Mouse (Mus musculus): ENCODE results near the gene Zfp128. TPM values are rescaled to one million over a fixed set of nuclear protein-coding genes. Genes with fewer than 3 reads are reported as not detected.

The Zfp128 gene
- 3.1 TPM for polyA plus RNA-seq (2014; fragmentation: Illumina TruSeq; extraction: RNeasy Lipid Tissue Mini Kit (QIAGEN cat#74804); ENCODE audit: low read depth, low replicate concordance)

GRCm38 (mm10) chr7:12880911-12881660 is at the start of gene Zfp128:
Gene Zfp128 (plus strand): TSS chr7:12881177.

GRCm38 (mm10) chr7:12834162-12835120 is 46.5 kb upstream of the Zfp128 start, which contains the start of gene Zfp110:
Gene Zfp110 (plus strand): TSS chr7:12834761.

GRCm38 (mm10) chr7:12897655-12898410 is 16.9 kb downstream of the Zfp128 start, which contains the start of gene Zscan22:
Gene Zscan22 (plus strand): TSS chr7:12897815.

GRCm38 (mm10) chr7:12921705-12922465 is 40.9 kb downstream of the Zfp128 start, which contains the start of gene Rps5:
Gene Rps5 (plus strand): TSS chr7:12922290.

DNA sequence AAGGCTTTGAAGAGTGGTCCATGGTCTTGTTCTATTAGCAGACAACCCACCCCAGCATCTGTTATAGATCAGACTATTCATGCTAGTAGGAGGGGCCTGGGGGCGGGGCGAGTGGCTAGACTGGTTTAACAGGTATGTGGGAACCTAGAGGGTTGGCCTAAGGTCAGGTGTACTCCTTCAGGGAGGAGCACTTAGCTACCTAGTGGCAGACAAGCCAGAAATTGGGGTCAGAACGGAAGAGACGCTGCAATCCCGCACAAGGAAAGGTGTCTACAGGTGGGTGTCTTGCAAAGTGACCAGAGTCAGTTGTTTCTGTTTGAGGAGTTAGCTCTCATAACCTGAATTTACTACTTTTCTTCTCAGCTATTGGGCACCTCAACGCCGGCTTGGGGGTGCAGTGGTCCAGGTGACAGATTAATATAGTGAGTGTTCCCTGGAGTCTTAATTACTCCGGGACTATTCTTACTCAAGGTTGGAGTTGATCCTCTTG is 46.3 kb downstream of the Zfp128 start, which contains the start of gene Rnf225:
Gene Rnf225, plus strand, starts transcription at position 226 of the 490 bp plus-strand sequence.

Other genes with a start within 250 kb of the Zfp128 start
- not detected for gene Vmn2r54, start 240.9 kb upstream of the Zfp128 start, polyA plus RNA-seq (2014; fragmentation: Illumina TruSeq; extraction: RNeasy Lipid Tissue Mini Kit (QIAGEN cat#74804); ENCODE audit: low read depth, low replicate concordance)
- gene Vmn2r55, start 196.2 kb upstream of the Zfp128 start, polyA plus RNA-seq (2014; fragmentation: Illumina TruSeq; extraction: RNeasy Lipid Tissue Mini Kit (QIAGEN cat#74804); ENCODE audit: low read depth, low replicate concordance) = not detected
- not detected for gene Vmn2r56, start 146.2 kb upstream of the Zfp128 start, polyA plus RNA-seq (2014; fragmentation: Illumina TruSeq; extraction: RNeasy Lipid Tissue Mini Kit (QIAGEN cat#74804); ENCODE audit: low read depth, low replicate concordance)
- gene Zscan18, start 77.5 kb upstream of the Zfp128 start, polyA plus RNA-seq (2014; fragmentation: Illumina TruSeq; extraction: RNeasy Lipid Tissue Mini Kit (QIAGEN cat#74804); ENCODE audit: low read depth, low replicate concordance) = 0.85 TPM
- gene Zfp329, start 62.3 kb upstream of the Zfp128 start, polyA plus RNA-seq (2014; fragmentation: Illumina TruSeq; extraction: RNeasy Lipid Tissue Mini Kit (QIAGEN cat#74804); ENCODE audit: low read depth, low replicate concordance) = 30.5 TPM
- 39.9 TPM for gene Zfp110, start 46.4 kb upstream of the Zfp128 start, polyA plus RNA-seq (2014; fragmentation: Illumina TruSeq; extraction: RNeasy Lipid Tissue Mini Kit (QIAGEN cat#74804); ENCODE audit: low read depth, low replicate concordance)
- gene Zscan22, start 16.6 kb downstream of the Zfp128 start, polyA plus RNA-seq (2014; fragmentation: Illumina TruSeq; extraction: RNeasy Lipid Tissue Mini Kit (QIAGEN cat#74804); ENCODE audit: low read depth, low replicate concordance) = 4.5 TPM
- 29.4 TPM for gene Rps5, start 41.1 kb downstream of the Zfp128 start, polyA plus RNA-seq (2014; fragmentation: Illumina TruSeq; extraction: RNeasy Lipid Tissue Mini Kit (QIAGEN cat#74804); ENCODE audit: low read depth, low replicate concordance)
- gene Rnf225, start 46.2 kb downstream of the Zfp128 start, polyA plus RNA-seq (2014; fragmentation: Illumina TruSeq; extraction: RNeasy Lipid Tissue Mini Kit (QIAGEN cat#74804); ENCODE audit: low read depth, low replicate concordance) = 0.35 TPM
- 2.2 TPM for gene Zfp324, start 84.7 kb downstream of the Zfp128 start, polyA plus RNA-seq (2014; fragmentation: Illumina TruSeq; extraction: RNeasy Lipid Tissue Mini Kit (QIAGEN cat#74804); ENCODE audit: low read depth, low replicate concordance)
- 2.7 TPM for gene Zfp446, start 96.7 kb downstream of the Zfp128 start, polyA plus RNA-seq (2014; fragmentation: Illumina TruSeq; extraction: RNeasy Lipid Tissue Mini Kit (QIAGEN cat#74804); ENCODE audit: low read depth, low replicate concordance)
- gene Slc27a5, start 117.0 kb downstream of the Zfp128 start, polyA plus RNA-seq (2014; fragmentation: Illumina TruSeq; extraction: RNeasy Lipid Tissue Mini Kit (QIAGEN cat#74804); ENCODE audit: low read depth, low replicate concordance) = not detected
- 16.1 TPM for gene Trim28, start 117.9 kb downstream of the Zfp128 start, polyA plus RNA-seq (2014; fragmentation: Illumina TruSeq; extraction: RNeasy Lipid Tissue Mini Kit (QIAGEN cat#74804); ENCODE audit: low read depth, low replicate concordance)
- 0.54 TPM for gene Zbtb45, start 128.9 kb downstream of the Zfp128 start, polyA plus RNA-seq (2014; fragmentation: Illumina TruSeq; extraction: RNeasy Lipid Tissue Mini Kit (QIAGEN cat#74804); ENCODE audit: low read depth, low replicate concordance)
- 95.3 TPM for gene Chmp2a, start 153.6 kb downstream of the Zfp128 start, polyA plus RNA-seq (2014; fragmentation: Illumina TruSeq; extraction: RNeasy Lipid Tissue Mini Kit (QIAGEN cat#74804); ENCODE audit: low read depth, low replicate concordance)
- gene Ube2m, start 157.1 kb downstream of the Zfp128 start, polyA plus RNA-seq (2014; fragmentation: Illumina TruSeq; extraction: RNeasy Lipid Tissue Mini Kit (QIAGEN cat#74804); ENCODE audit: low read depth, low replicate concordance) = 41.1 TPM
- gene Mzf1, start 173.6 kb downstream of the Zfp128 start, polyA plus RNA-seq (2014; fragmentation: Illumina TruSeq; extraction: RNeasy Lipid Tissue Mini Kit (QIAGEN cat#74804); ENCODE audit: low read depth, low replicate concordance) = 0.79 TPM
- gene Vmn1r85, start 214.0 kb downstream of the Zfp128 start, polyA plus RNA-seq (2014; fragmentation: Illumina TruSeq; extraction: RNeasy Lipid Tissue Mini Kit (QIAGEN cat#74804); ENCODE audit: low read depth, low replicate concordance) = not detected
- gene Vmn1r86, start 238.7 kb downstream of the Zfp128 start, polyA plus RNA-seq (2014; fragmentation: Illumina TruSeq; extraction: RNeasy Lipid Tissue Mini Kit (QIAGEN cat#74804); ENCODE audit: low read depth, low replicate concordance) = not detected

Data from sigmoid colon, adult 10 weeks (tissue).